Mouse (Mus musculus): ENCODE measurements around the gene Chrm3.
A peak's percentile ranks its signal among the peaks of the same experiment; 100 is the strongest.

The Chrm3 gene

GRCm38 (mm10) chr13:9985648-9986047, 375.0 kb downstream of the Chrm3 start:
- DNase-seq (ENCODE audit: low spot score in 2 of 2): no peak

- no peak for DNase-seq (ENCODE audit: low spot score in 2 of 2)
Measured at GRCm38 (mm10) chr13:9983293-9983692, 377.4 kb downstream of the Chrm3 start.

- DNase-seq (ENCODE audit: low spot score in 2 of 2): no peak
Measured at GRCm38 (mm10) chr13:9977699-9978098, 382.9 kb downstream of the Chrm3 start.

- no peak for DNase-seq (ENCODE audit: low spot score in 2 of 2)
Measured at GRCm38 (mm10) chr13:9973742-9974321, 386.8 kb downstream of the Chrm3 start.

GRCm38 (mm10) chr13:9971845-9972244, 388.8 kb downstream of the Chrm3 start:
- DNase-seq (ENCODE audit: low spot score in 2 of 2): no peak

GRCm38 (mm10) chr13:9952619-9953018, 408.0 kb downstream of the Chrm3 start:
- DNase-seq (ENCODE audit: low spot score in 2 of 2): no peak

- no peak for DNase-seq (ENCODE audit: low spot score in 2 of 2)
Measured at GRCm38 (mm10) chr13:9951376-9951775, 409.3 kb downstream of the Chrm3 start.

GRCm38 (mm10) chr13:9949091-9949490, 411.6 kb downstream of the Chrm3 start:
- no peak for DNase-seq (ENCODE audit: low spot score in 2 of 2)

GRCm38 (mm10) chr13:9940186-9940585, 420.5 kb downstream of the Chrm3 start:
- DNase-seq (ENCODE audit: low spot score in 2 of 2): peak in 1 of 2 experiments; percentile 40

GRCm38 (mm10) chr13:9938798-9939485, 421.7 kb downstream of the Chrm3 start:
- no peak for DNase-seq (ENCODE audit: low spot score in 2 of 2)

- no peak for DNase-seq (ENCODE audit: low spot score in 2 of 2)
Measured at GRCm38 (mm10) chr13:9932714-9933113, 427.9 kb downstream of the Chrm3 start.

- no peak for DNase-seq (ENCODE audit: low spot score in 2 of 2)
Measured at GRCm38 (mm10) chr13:9930606-9931005, 430.0 kb downstream of the Chrm3 start.

- no peak for DNase-seq (ENCODE audit: low spot score in 2 of 2)
Measured at GRCm38 (mm10) chr13:9929978-9930377, 430.7 kb downstream of the Chrm3 start.

GRCm38 (mm10) chr13:9921150-9921549, 439.5 kb downstream of the Chrm3 start:
- DNase-seq (ENCODE audit: low spot score in 2 of 2): no peak

GRCm38 (mm10) chr13:9912697-9913096, 447.9 kb downstream of the Chrm3 start:
- DNase-seq (ENCODE audit: low spot score in 2 of 2): no peak

GRCm38 (mm10) chr13:9908707-9909106, 451.9 kb downstream of the Chrm3 start:
- DNase-seq (ENCODE audit: low spot score in 2 of 2): no peak

- no peak for DNase-seq (ENCODE audit: low spot score in 2 of 2)
Measured at GRCm38 (mm10) chr13:9907202-9907601, 453.4 kb downstream of the Chrm3 start.

GRCm38 (mm10) chr13:9904455-9904854, 456.2 kb downstream of the Chrm3 start:
- no peak for DNase-seq (ENCODE audit: low spot score in 2 of 2)

GRCm38 (mm10) chr13:9900653-9901385, 459.8 kb downstream of the Chrm3 start:
- no peak for DNase-seq (ENCODE audit: low spot score in 2 of 2)

GRCm38 (mm10) chr13:9898664-9899369, 461.8 kb downstream of the Chrm3 start:
- no peak for DNase-seq (ENCODE audit: low spot score in 2 of 2)

- no peak for DNase-seq (ENCODE audit: low spot score in 2 of 2)
Measured at GRCm38 (mm10) chr13:9897231-9897630, 463.4 kb downstream of the Chrm3 start.

- no peak for DNase-seq (ENCODE audit: low spot score in 2 of 2)
Measured at GRCm38 (mm10) chr13:9895045-9895625, 465.5 kb downstream of the Chrm3 start.
